Mouse (Mus musculus): ENCODE measurements at regions not wholly inside any gene's neighbourhood (a gene's known extent, or its start where the extent isn't known, plus 50 kb on each side); places are given as distances from the start of the nearest gene placed in this dataset.

DNA sequence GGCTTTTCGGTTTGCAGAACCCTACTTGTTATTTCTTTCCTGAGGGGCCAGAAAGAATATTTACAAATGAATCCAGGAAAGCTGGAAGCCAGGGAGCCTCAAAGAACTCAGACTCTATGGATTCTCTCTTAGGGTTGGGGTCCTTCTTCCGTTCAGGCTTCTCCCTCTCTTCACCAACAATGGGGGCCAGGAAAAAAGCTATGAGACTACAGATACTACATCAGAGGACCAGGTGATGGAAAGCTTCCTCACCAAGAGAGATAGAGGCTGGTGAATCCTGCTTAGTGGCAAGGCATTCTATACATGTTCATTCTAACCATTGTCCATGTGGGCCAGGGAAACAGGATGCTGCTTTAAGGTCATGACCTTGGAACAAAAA, 434.9 kb downstream of the Cmpk2 start:
- Histone ChIP-seq H3K27ac (replicated peaks in 1 of 2; ENCODE audit: control insufficient read depth in 1 of 2, insufficient read depth in 1 of 2, low read depth in 2 of 2, low read length in 2 of 2) (no peak overlapping the region), H3K4me3 (ENCODE audit: control insufficient read depth in 1 of 2, insufficient read depth in 1 of 2, low read depth in 1 of 2, low read length in 2 of 2) (no peak overlapping the region), H3K36me3 (ENCODE audit: control insufficient read depth, insufficient read depth, low read length) (no peaks in the 10 kb centered on the region), H3K4me2 (ENCODE audit: low read length) (peak overlapping the region; percentile 57), H3K4me1 (ENCODE audit: control insufficient read depth in 2 of 2, insufficient read depth in 2 of 2, low read length in 2 of 2) (peaks cover 0 to 2% of the 10 kb centered on the region in 2 experiments; a peak in 1 of 4 replicates), H3K27me3 (ENCODE audit: control insufficient read depth, insufficient read depth, low read length) (no peaks in the 10 kb centered on the region), H3K9ac (ENCODE audit: low read length) (no peak overlapping the region), H3K9me3 (ENCODE audit: control insufficient read depth, low read length) (no peaks in the 10 kb centered on the region)
- ATAC-seq (ENCODE audit: insufficient number of reproducible peaks, insufficient read depth, low FRiP score, low read depth): no peak
- whole genome bisulfite sequencing: 52% methylated on average over 2 of the region's 2 CpGs

- no peaks in the 10 kb centered on the region for H3K36me3 ChIP-seq (ENCODE audit: control insufficient read depth, insufficient read depth, low read length)
- H3K27ac ChIP-seq (replicated peaks in 1 of 2; ENCODE audit: control insufficient read depth in 1 of 2, insufficient read depth in 1 of 2, low read depth in 2 of 2, low read length in 2 of 2): no peak overlapping the region
- H3K9me3 ChIP-seq (ENCODE audit: control insufficient read depth, low read length): no peaks in the 10 kb centered on the region
- no peak for ATAC-seq (ENCODE audit: insufficient number of reproducible peaks, insufficient read depth, low FRiP score, low read depth)
- H3K4me1 ChIP-seq (ENCODE audit: control insufficient read depth in 2 of 2, insufficient read depth in 2 of 2, low read length in 2 of 2): peaks cover 0 to 2% of the 10 kb centered on the region in 2 experiments; a peak in 1 of 4 replicates
- WGBS: 30% methylated on average over 23 of the region's 23 CpGs
- H3K27me3 ChIP-seq (ENCODE audit: control insufficient read depth, insufficient read depth, low read length): no peaks in the 10 kb centered on the region
- H3K4me2 ChIP-seq (ENCODE audit: low read length): peak overlapping the region; percentile 57
- H3K4me3 ChIP-seq (ENCODE audit: control insufficient read depth in 1 of 2, insufficient read depth in 1 of 2, low read depth in 1 of 2, low read length in 2 of 2): 0 out of 4 replicates have a peak overlapping the region, but pooled peaks of 1 of the 2 experiments have one; percentile 8
- no peak overlapping the region for H3K9ac ChIP-seq (ENCODE audit: low read length)
These were observed 434.3 kb downstream of the Cmpk2 start for GRCm38 (mm10) chr12:26903073-26903893.

- no peaks in the 10 kb centered on the region for H3K4me1 ChIP-seq (ENCODE audit: control insufficient read depth in 2 of 2, insufficient read depth in 2 of 2, low read length in 2 of 2)
- no peak overlapping the region for H3K4me3 ChIP-seq (ENCODE audit: control insufficient read depth in 1 of 2, insufficient read depth in 1 of 2, low read depth in 1 of 2, low read length in 2 of 2)
- H3K27ac ChIP-seq (replicated peaks in 1 of 2; ENCODE audit: control insufficient read depth in 1 of 2, insufficient read depth in 1 of 2, low read depth in 2 of 2, low read length in 2 of 2): no peak overlapping the region
- H3K27me3 ChIP-seq (ENCODE audit: control insufficient read depth, insufficient read depth, low read length): no peaks in the 10 kb centered on the region
- WGBS: 52% methylated on average over 4 of the region's 4 CpGs
- H3K36me3 ChIP-seq (ENCODE audit: control insufficient read depth, insufficient read depth, low read length): no peaks in the 10 kb centered on the region
- H3K9ac ChIP-seq (ENCODE audit: low read length): no peak overlapping the region
- no peak for ATAC-seq (ENCODE audit: insufficient number of reproducible peaks, insufficient read depth, low FRiP score, low read depth)
- H3K4me2 ChIP-seq (ENCODE audit: low read length): no peak overlapping the region
- H3K9me3 ChIP-seq (ENCODE audit: control insufficient read depth, low read length): no peaks in the 10 kb centered on the region
These were observed 422.2 kb downstream of the Cmpk2 start for GRCm38 (mm10) chr12:26891190-26891589.

DNA sequence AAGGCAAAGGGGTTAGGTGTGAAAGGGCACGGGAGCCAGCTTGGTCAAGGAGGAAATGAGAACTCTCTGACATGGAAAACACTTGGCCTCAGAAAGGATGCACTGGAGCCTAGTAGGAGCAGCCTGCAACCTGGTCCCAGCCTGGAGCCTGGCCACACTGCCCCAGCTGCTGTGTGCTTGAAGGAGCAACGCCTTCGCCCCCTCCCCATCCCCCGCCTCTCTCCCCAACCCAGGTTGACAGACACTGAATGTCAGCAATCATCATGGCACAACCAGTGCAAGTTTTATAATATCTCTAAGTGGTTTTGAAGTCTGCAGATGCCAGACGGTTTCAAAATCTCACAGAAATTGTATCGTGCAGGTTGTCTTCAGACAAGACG, 417.6 kb downstream of the Cmpk2 start:
- WGBS: 63% methylated on average over 7 of the region's 7 CpGs
- H3K4me2 ChIP-seq (ENCODE audit: low read length): no peak overlapping the region
- no peaks in the 10 kb centered on the region for H3K36me3 ChIP-seq (ENCODE audit: control insufficient read depth, insufficient read depth, low read length)
- H3K4me3 ChIP-seq (ENCODE audit: control insufficient read depth in 1 of 2, insufficient read depth in 1 of 2, low read depth in 1 of 2, low read length in 2 of 2): no peak overlapping the region
- peaks cover 5% of the 10 kb centered on the region in 2 experiments; a peak in 3 of 4 replicates for H3K4me1 ChIP-seq (ENCODE audit: control insufficient read depth in 2 of 2, insufficient read depth in 2 of 2, low read length in 2 of 2)
- no peak for ATAC-seq (ENCODE audit: insufficient number of reproducible peaks, insufficient read depth, low FRiP score, low read depth)
- H3K27ac ChIP-seq (replicated peaks in 1 of 2; ENCODE audit: control insufficient read depth in 1 of 2, insufficient read depth in 1 of 2, low read depth in 2 of 2, low read length in 2 of 2): no peak overlapping the region
- no peak overlapping the region for H3K9ac ChIP-seq (ENCODE audit: low read length)
- H3K27me3 ChIP-seq (ENCODE audit: control insufficient read depth, insufficient read depth, low read length): no peaks in the 10 kb centered on the region
- no peaks in the 10 kb centered on the region for H3K9me3 ChIP-seq (ENCODE audit: control insufficient read depth, low read length)

DNA sequence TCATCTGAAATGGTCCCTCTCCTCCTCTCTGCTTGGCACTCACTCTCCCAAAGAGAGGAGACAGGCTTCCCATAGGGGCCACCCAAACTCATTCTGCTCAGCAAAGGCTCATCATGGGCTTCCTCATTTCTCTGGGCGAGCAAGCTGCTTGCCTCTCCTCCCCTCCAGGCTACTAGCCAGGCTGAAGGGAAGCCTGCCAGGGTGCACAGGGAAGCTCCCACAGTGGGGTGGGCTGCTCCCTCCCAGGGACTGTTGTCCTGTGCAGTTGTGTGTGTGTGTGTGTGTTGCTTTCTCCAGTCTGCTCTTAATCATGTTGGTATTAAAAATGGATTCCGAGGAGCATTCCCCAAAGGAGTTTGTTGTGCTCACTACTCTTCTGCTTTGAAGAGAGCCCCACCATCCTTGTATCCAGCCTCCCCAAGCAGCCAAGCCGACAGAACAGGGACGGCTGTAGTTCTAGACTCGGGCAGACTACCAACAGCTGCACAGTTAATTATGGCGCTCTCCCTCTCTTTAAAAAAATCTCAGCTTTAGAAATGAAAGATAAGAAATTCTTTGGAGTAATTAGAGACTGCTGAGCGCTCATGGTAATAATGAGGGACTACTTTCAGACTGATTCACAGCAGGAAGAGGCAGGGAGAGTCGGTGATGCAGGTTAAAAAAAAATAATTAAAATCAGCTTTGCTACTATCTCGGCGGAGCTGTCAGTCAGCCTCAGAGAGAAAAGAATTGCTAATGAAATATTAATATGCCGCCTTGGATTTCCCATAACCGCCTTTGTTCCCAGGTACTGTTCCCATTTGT, 417.0 kb downstream of the Cmpk2 start:
- Histone ChIP-seq H3K4me2 (ENCODE audit: low read length) (no peak overlapping the region), H3K9me3 (ENCODE audit: control insufficient read depth, low read length) (no peaks in the 10 kb centered on the region), H3K27me3 (ENCODE audit: control insufficient read depth, insufficient read depth, low read length) (no peaks in the 10 kb centered on the region), H3K9ac (ENCODE audit: low read length) (no peak overlapping the region), H3K4me3 (ENCODE audit: control insufficient read depth in 1 of 2, insufficient read depth in 1 of 2, low read depth in 1 of 2, low read length in 2 of 2) (no peak overlapping the region), H3K36me3 (ENCODE audit: control insufficient read depth, insufficient read depth, low read length) (no peaks in the 10 kb centered on the region), H3K4me1 (ENCODE audit: control insufficient read depth in 2 of 2, insufficient read depth in 2 of 2, low read length in 2 of 2) (peaks cover 5% of the 10 kb centered on the region in 2 experiments; a peak in 3 of 4 replicates), H3K27ac (replicated peaks in 1 of 2; ENCODE audit: control insufficient read depth in 1 of 2, insufficient read depth in 1 of 2, low read depth in 2 of 2, low read length in 2 of 2) (no peak overlapping the region)
- 53% methylated on average over 12 of the region's 12 CpGs for WGBS
- ATAC-seq (ENCODE audit: insufficient number of reproducible peaks, insufficient read depth, low FRiP score, low read depth): no peak

- WGBS: 82% methylated on average over 3 of the region's 3 CpGs
- Histone ChIP-seq H3K27me3 (ENCODE audit: control insufficient read depth, insufficient read depth, low read length) (no peaks in the 10 kb centered on the region), H3K27ac (replicated peaks in 1 of 2; ENCODE audit: control insufficient read depth in 1 of 2, insufficient read depth in 1 of 2, low read depth in 2 of 2, low read length in 2 of 2) (no peak overlapping the region), H3K4me2 (ENCODE audit: low read length) (no peak overlapping the region), H3K9ac (ENCODE audit: low read length) (no peak overlapping the region), H3K4me1 (ENCODE audit: control insufficient read depth in 2 of 2, insufficient read depth in 2 of 2, low read length in 2 of 2) (peaks cover 5% of the 10 kb centered on the region in 2 experiments; a peak in 3 of 4 replicates), H3K36me3 (ENCODE audit: control insufficient read depth, insufficient read depth, low read length) (no peaks in the 10 kb centered on the region), H3K4me3 (ENCODE audit: control insufficient read depth in 1 of 2, insufficient read depth in 1 of 2, low read depth in 1 of 2, low read length in 2 of 2) (no peak overlapping the region), H3K9me3 (ENCODE audit: control insufficient read depth, low read length) (no peaks in the 10 kb centered on the region)
- no peak for ATAC-seq (ENCODE audit: insufficient number of reproducible peaks, insufficient read depth, low FRiP score, low read depth)
These were observed 416.1 kb downstream of the Cmpk2 start for GRCm38 (mm10) chr12:26885083-26885482.

DNA sequence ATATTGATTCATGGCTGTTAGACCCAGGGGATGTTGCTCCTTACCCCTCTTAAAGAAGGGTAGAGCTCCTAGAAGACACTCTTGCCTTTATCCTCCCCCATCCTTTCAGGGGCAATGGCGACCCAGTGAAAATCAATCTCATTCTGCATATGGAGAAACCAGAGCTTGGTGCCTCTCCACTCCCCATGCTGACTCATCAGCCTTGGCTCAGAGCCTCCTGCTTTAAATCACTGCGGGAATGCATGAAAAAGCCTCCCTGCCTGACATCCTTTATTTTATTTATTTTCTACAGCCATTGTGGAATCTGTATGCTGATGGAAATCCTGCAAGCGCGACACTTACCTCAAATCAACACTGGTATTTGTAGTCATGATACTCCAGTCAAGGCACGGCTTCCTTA, 415.2 kb downstream of the Cmpk2 start:
- Histone ChIP-seq H3K4me3 (ENCODE audit: control insufficient read depth in 1 of 2, insufficient read depth in 1 of 2, low read depth in 1 of 2, low read length in 2 of 2) (no peak overlapping the region), H3K4me2 (ENCODE audit: low read length) (no peak overlapping the region), H3K9me3 (ENCODE audit: control insufficient read depth, low read length) (no peaks in the 10 kb centered on the region), H3K9ac (ENCODE audit: low read length) (no peak overlapping the region), H3K27me3 (ENCODE audit: control insufficient read depth, insufficient read depth, low read length) (no peaks in the 10 kb centered on the region), H3K4me1 (ENCODE audit: control insufficient read depth in 2 of 2, insufficient read depth in 2 of 2, low read length in 2 of 2) (peaks cover 5% of the 10 kb centered on the region in 2 experiments; a peak in 3 of 4 replicates), H3K27ac (replicated peaks in 1 of 2; ENCODE audit: control insufficient read depth in 1 of 2, insufficient read depth in 1 of 2, low read depth in 2 of 2, low read length in 2 of 2) (no peak overlapping the region), H3K36me3 (ENCODE audit: control insufficient read depth, insufficient read depth, low read length) (no peaks in the 10 kb centered on the region)
- WGBS: 47% methylated on average over 5 of the region's 5 CpGs
- no peak for ATAC-seq (ENCODE audit: insufficient number of reproducible peaks, insufficient read depth, low FRiP score, low read depth)
